Mouse (Mus musculus): Measurements from ENCODE around the gene 4933411K16Rik.
"Not testable (repeated sequence)": the region's sequence is repeated elsewhere in the genome, so short reads cannot be mapped to it uniquely, and the experiment has no call there.

4933411K16Rik gene

DNA sequence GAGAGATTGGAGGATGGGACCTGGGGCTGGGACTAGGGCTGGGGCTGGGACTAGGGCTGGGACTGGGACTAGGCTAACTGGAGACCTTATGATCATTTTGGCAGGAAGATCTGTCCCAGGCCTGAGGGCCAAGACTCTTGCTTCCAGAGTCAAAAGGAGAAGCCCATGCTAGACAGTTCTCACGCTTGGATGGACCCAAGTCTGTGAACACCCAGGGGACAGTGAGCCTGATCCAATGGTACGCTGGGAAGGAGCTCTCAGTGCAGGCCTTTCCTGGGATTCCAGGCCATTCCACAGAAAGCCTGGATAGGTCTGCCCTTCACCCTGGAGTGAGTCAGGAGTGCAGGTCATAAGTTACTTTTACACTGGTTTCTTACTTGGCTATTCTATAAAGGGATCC, 23.0 kb downstream of the 4933411K16Rik start:
- DNase-seq (ENCODE audit: inconsistent age in 2 of 2, low spot score in 1 of 2): peak in 1 of 2 experiments; percentile 66

DNA sequence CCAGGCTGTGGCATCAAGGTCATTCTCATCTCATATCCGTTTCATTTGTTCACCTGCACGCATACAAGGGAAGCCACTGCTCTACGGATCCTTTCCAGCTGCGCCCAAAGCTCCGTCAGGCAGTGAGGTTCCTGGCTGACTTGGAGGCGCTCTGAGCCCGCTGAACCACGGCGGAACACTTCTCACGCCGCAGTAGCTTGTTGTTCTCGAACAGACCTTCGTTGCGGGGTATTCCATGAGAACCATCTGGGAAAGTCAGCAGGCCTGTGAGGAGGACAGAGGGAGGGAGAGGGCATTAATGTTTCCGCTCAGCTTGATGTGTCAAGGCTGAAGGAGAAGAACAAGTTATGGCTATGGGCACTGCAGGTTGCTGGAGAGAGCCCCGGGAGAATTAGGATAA, 23.9 kb downstream of the 4933411K16Rik start:
- DNase-seq (ENCODE audit: inconsistent age in 2 of 2, low spot score in 1 of 2): peak in 1 of 2 experiments; percentile 23

DNA sequence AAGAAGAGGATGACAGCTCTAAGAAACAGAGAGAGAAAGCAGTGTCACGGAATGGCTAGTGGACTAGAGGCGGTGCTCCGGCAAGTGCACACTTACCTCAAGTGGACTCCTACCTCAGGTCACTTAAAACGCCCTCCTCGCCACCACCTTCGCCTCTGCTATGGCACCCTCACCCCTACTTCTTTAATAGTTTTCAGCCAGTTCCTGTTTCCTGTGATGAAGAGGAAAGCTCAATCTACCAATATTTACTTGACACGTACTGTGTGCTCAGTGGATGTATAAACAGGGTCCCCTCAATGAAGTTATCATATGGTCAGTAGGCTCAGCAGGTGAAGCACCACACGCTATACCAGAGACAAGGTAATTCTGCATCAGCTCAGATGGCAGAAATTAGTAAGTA, 26.5 kb downstream of the 4933411K16Rik start:
- DNase-seq (ENCODE audit: inconsistent age in 2 of 2, low spot score in 1 of 2): no peak

DNA sequence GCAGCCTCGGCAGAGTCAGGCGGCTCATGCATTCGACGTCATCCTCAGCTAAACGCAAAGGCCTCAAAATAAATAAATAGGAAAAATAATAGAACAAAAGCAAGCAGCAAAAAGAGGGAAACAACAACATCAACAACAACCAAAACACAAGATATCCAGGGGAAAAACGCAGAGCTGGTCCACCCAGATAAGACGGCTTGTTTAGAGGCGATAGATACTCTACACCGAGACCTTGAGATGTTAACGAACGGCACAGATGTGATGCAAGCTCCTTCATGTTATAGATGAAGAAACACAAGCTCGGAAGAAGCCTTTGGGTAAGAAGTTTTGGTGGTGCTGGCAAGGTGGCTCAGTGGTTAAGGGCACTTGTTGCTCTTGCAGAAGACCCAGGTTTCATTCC, 27.0 kb downstream of the 4933411K16Rik start:
- DNase-seq (ENCODE audit: inconsistent age in 2 of 2, low spot score in 1 of 2): no peak

DNA sequence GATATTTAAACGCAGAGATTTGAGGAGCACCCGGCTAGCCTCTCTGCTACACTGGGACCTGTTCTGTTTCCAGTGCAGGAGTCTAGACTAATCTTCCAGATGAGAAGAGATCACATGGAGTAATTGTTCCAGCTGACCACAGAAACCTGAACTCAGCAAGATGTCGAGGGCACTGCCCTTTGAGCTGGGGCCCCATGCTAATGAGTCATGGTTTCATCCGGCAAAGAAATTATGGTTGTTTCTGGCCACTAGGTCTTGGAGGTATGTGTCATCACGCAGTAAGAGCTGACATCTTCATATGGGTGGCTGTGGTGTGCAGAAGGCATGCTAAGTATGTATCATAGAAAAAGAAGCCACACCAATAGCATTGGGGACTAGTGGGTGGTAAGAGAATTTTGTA, 27.9 kb downstream of the 4933411K16Rik start:
- peak; percentile 72 to 75 for DNase-seq (ENCODE audit: inconsistent age in 2 of 2, low spot score in 1 of 2)

DNA sequence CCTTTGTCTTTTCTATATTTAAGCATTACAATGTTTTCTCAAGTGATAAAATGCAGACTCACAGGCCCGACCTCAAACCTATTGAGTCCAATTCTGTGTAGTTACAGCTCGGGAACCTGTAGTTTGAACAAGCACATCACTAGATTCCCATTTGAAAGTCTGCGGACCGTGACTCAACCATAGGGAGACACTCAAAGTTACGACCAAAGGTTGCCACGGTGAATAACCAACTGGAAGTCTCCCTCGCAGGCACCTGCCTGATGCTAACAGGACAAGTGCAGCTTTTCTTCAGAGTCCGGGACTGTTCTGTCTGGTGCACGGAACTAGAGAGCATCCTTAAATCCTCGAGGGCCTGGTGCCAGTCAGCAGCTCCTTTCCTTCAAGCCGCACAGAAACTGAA, 28.4 kb downstream of the 4933411K16Rik start:
- peak in 1 of 2 experiments; percentile 25 for DNase-seq (ENCODE audit: inconsistent age in 2 of 2, low spot score in 1 of 2)

DNA sequence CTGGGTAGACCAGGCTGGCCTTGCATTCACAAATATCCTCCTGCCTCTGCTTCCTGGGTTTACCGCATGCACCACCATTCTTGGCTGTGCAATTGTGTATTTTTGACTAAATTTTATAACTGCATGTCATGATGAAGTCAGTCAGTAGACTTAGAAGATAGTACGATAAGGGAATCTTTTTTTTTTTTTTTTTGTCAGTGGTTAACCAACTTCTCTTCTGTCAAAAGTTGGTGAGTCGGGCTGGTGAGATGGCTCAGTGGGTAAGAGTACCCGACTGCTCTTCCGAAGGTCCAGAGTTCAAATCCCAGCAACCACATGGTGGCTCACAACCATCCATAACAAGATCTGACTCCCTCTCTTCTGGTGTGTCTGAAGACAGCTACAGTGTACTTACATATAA, 29.6 kb downstream of the 4933411K16Rik start:
- DNase-seq (ENCODE audit: inconsistent age in 2 of 2, low spot score in 1 of 2): not testable (repeated sequence)

DNA sequence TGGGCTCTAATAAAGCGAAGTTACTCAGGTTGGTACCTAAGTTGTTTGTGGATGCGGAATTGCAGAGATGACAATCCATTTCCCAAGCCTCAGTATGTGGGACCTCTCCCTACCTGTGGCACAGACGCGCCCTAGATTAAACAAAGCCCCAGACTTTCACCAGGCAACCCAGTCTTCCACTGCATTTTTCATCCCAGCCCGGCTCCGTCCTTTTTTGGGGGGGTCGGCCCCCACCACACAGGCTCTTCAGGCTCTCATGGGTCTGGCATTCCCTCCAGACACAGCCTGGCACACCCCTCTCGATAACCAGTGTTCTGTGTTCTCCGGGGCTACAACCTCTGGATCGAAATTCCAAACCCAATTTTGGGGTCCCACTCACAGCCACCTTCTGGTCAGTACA, 33.6 kb downstream of the 4933411K16Rik start:
- no peak for DNase-seq (ENCODE audit: inconsistent age in 2 of 2, low spot score in 1 of 2)

DNA sequence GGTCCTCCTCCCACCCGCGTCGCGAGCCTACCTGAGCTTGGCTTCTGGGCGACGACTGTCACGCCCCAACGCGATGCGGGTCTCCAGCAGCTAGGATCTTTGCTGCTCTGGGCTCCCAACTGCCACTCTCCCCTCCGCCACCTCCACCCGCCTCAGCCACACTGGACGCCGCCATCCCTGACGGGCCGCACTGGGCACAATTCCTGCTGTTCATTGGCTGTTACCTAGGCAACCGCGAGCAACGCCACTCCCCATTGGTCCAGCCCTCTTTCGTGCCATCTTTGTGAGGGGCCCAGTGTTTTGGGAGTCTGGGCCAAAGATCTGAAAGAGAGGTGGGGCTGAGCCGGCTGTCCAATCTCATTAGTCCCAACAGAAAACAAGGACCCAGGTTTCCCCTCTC, 34.1 kb downstream of the 4933411K16Rik start, which contains the start of gene Morn4:
TSS of gene Morn4 (minus strand) at position 192 of the 400 bp plus-strand sequence.
- DNase-seq (ENCODE audit: inconsistent age in 2 of 2, low spot score in 1 of 2): peak; percentile 91 to 95

DNA sequence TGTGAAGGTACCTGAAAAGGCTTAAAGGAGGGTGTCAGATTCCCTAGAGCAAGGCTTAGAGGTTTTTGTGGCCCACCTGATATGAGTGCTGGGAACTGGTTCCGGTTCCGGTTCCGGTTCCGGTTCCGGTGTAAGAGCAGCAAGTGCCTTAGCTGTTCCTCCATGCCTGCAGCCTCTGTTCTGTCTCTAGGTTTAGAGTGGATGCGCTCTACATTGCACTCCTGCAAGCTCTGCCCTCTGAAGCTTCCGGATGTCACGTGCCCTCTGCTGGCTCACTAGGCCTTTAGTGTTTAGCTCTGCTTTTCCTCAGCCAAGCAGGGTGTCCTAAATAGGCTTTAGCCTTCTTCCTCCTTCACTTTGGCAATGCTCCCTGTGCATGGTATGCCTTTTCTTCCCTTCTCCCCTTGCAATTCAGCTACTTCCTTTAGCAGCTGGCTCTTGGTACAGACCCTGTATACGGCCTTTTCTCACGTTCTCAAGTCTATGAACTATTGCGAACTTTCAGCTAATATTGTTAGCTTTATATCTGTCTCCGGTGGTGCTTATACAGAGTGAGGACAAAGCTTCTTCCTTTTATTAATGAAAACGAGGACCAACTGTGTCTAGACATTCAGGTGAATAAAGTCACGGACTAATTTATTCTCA, 37.2 kb downstream of the 4933411K16Rik start:
- DNase-seq (ENCODE audit: inconsistent age in 2 of 2, low spot score in 1 of 2): peak; percentile 60 to 82

DNA sequence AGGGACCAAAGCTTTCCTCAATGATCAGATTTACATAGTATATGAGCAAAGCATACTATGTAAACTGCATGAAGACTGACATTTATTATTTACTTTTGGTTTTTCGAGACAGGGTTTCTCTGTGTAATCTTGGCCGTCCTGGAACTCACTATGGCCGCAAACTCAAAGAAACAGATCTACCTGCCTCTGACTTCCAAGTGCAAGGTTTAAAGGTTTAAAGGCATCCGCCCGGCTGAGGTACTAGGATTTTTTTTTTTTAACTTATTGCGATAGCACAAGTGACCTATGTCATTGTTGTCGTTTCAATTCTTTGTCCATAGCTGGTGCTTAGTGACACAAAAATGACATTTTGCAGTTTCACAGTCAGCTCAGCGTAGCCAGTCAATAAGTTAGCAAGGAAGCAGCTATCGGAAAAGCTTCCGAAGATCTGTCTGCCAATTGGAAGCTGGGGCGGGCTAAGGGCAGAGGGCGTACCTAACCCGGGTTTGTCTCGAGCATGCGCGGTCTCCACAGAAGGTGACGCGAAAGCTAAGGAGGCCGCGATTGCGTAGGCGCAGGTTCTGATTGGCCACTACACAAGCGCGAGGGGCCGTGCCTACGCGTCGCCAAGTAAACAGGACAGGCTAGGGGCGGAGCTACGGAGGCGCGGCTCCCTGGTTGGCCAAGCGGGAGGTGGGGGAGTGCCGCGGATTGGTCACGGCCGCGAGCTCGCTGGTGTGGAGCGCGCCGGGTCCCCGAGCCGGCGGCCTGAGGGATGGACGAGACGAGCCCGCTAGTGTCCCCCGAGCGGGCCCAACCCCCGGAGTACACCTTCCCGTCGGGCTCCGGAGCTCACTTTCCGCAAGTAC, 37.9 kb downstream of the 4933411K16Rik start, which contains the start of gene Pi4k2a:
TSS of gene Pi4k2a (plus strand) at position 723 of the 848 bp plus-strand sequence.
- peak; percentile 99 to 100 for DNase-seq (ENCODE audit: inconsistent age in 2 of 2, low spot score in 1 of 2)

DNA sequence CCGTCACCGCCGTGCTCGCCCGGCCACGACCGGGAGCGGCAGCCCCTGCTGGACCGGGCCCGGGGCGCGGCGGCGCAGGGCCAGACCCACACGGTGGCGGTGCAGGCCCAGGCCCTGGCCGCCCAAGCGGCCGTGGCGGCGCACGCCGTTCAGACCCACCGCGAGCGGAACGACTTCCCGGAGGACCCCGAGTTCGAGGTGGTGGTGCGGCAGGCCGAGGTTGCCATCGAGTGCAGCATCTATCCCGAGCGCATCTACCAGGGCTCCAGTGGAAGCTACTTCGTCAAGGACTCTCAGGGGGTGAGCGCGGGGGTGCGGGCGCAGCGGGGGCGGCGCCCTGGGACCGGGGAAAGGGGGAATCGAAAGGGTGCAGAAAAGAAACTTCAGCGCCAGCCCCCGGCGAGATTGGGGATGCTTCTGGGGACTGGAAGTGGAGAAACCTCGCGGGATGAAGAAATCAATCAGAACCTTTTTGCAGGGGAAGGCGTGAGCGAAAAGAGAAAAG, 38.6 kb downstream of the 4933411K16Rik start:
- DNase-seq (ENCODE audit: inconsistent age in 2 of 2, low spot score in 1 of 2): no peak

DNA sequence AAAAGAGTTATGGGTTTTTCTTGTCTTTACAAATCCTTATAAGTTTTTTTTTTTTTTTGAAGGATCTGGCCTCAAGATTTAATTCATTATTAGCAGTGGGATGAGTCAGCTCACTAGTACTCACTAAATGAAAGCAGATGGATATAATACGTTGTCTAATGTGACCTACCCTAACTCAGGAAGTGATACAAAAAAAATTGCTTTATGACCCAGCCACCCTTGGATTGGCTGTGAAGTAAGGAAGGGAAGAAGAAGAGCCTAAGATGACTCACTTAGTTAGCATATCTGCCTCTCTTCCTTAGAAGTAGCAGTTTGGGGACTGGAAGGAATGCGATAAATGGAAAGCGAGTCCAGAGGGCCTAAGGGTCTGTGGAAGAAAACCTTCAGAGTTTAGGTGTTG, 47.4 kb downstream of the 4933411K16Rik start:
- DNase-seq (ENCODE audit: inconsistent age in 2 of 2, low spot score in 1 of 2): no peak

All from adrenal gland, adult (tissue).